Mouse (Mus musculus) layer of hippocampus, postnatal 14 days (tissue): ENCODE data around the gene Glipr1. TPM values are rescaled to one million over a fixed set of nuclear protein-coding genes. Genes with fewer than 3 reads are reported as not detected.

Experiments
- DNase-seq, 2 experiments: peaks; one replicate each; pipeline ENCODE4 v3.0.0; 2021 to 2022; ENCODE audit warnings: low spot score in 2 of 2, mixed read lengths in 1 of 2
- total RNA-seq, 2 experiments: library from RNA; stranded (reverse); gene quantifications; 2 replicates each; pipeline ENCODE4 v1.2.3; 2021

The Glipr1 gene
- total RNA-seq, 2 experiments from 2014 or later: 1.6 to 2.1 TPM

DNA sequence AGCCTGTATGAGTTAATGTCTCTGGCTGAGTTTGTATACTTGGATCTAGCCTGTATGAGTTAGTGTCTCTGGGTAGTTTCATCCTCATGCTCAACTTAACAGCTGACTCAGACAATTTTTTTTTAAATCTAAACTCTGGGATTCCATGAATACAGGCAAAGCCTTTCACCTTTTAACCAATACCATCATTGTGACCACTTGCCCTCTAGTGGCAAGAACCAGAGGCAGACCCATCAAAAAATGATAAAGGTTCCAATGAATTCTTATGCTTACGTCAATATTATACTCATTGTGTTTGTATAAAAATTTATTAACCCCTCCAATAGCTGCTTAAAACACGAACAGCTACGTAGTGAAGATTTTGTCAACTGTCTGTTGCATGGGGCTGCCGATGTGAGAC, 36.0 kb downstream of the Glipr1 start:
- no peak for DNase-seq

DNA sequence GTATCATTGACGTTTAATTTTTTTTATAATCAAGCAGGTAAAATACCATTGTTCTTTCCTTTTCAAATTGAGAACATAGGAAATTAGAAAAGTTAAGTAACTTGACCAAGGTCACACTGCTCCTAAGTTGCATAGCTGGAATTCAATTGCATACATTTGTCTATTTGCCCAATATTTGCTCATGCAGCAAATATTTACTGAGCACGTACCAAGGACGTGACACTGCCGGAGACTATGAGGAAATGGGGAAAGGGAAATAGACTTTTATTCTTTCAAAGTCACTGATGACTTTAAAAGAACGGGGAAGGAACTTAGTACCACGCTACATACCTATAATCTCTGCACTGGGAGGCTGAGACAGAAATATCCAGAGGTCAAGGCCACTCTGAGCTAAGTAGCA, 42.0 kb downstream of the Glipr1 start:
- DNase-seq: no peak

DNA sequence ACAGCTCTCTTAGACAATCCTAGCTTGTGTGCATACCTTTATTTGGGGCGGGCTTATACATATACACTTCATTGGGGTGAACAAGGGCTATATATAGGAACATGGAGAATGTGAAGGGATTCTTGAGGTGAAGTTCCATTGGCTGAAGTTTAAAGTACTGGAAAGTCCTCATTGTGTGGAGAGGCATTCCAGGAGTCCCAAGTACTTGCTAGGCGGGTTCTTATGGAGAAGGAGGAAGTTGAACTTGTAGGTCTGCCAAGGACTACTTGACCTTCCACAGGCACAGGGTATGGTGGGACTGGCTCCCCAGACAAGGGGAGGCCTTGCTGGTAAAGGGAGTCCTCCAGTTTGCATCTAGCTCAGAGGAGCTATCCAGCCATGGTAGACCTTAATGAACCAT, 43.1 kb downstream of the Glipr1 start:
- DNase-seq: no peak

DNA sequence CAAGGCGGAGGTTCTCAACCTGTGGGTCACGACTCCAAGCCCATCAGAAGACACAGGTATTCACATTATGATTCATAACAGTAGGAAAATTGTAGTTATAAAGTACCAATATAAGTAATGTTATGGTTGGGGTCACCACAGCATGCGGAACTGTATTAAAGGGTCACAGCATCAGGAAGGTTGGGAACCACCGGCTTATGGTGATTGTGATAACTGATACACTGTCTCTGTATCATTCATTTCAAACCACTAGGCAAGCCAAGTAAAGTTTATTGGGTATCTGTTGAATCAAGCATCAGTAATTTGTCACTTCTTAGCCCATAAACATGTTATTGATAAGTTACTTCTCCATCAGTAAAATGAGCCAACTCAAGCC, 44.4 kb downstream of the Glipr1 start:
- no peak for DNase-seq

DNA sequence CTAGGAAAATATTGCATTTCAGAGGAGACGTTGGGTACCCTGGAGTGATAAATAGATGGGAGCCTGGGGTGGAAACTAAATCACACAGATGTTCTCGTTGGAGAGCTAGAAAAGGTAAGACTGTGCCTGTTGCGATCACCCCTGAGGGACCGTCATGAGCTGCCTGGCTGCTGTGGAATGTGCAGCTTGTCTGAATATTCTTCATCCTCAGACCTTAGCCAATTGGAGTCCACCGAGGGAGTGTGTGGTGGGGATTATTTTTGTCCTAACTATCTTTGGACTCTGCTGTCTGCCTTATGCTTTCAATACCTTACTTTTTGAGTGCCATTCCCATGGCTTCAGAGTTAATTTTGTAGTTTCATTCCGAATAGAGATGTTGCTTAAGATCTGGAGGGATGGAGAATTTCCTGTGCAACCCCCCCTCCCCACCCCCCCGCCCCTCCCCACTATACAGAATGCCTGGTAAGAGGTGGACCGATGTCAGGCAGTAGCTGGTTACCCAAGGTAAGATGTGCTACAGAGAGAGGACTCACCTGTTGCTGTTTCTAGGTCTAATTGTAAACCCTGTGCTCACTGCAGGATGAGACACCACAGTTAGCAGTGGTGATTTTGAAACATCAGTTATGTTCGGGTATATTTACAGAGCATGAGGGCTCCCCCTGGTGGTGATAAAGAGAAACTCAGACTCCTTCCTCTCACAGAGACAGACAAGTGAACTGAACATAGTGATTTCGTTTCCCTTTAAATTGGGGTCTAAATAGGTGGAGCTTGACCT, 45.0 kb downstream of the Glipr1 start:
- peak; percentile 58 to 83 for DNase-seq

DNA sequence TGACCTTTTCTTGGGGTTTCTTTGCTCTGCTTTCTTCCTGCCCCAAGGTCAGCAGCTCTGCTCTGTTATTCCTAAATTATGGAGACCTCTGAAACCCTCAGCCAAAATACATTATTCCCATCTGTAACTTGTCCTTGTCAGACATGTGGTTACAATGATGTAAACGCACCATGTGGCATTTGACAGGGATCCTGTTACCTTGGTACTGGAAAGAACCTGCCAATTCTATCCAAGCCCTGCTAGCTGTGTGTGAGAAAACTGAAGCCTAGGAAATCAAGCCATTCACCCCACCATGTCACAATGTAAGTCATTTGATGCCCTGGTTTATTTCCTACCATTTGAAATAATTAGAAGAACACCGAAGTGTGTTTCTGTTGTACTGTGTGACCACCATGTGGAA, 46.6 kb downstream of the Glipr1 start:
- no peak for DNase-seq

DNA sequence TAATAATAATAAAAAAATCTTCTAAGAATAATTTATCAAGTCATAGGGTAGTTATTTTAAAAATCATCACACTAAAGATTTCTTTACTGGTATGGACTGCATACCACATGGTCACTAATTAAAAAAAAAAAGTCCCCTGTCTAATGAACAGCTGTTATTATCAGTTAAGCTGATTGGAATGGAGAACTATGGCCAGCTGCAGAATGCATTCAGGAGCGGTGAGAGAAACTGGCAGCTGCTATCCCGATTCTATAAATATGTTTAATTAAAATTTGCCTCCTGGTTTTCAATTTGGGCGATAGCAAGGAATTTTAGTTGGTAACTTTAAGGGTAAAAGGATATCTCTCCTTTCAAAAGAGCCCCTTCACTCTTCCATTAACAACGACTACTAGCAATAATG, 53.4 kb downstream of the Glipr1 start:
- DNase-seq: no peak

DNA sequence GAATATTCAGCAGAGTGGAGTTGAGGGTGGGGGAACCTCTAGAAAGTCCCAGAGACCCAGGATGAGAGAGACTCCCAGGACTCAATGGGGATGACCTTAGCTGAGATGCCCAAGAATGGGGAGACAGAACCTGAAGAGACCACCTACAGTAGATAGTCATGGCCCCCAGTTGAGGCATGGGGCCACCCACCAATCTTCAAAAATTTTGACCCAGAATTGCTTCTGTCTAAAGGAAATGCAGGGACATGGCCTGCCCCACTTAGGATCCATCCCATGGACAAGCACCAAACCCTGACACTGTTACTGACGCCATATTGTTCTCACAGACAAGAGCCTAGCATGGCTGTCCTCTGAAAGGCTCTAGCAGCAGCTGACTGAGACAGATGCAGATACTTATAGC, 54.4 kb downstream of the Glipr1 start:
- no peak for DNase-seq

DNA sequence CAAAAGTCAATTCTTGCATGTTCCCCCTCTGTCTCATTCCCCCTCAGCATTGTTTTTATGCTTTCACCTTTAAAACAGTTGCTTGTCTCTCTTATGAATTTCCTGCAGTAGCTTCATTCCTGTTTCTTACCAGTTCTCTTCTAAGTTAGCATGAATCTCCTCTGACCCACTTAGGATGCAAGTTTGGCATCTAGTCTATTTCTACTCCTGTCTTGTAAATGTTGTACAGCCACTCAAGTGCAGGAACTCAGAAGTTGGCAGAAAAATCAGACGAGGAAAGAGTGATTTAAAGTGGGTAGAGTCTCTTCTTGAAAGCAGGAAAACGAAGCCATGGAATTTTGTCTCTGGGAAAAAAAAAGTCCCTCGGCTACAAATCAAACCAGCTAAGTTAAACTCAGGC, 56.9 kb downstream of the Glipr1 start:
- no peak for DNase-seq

DNA sequence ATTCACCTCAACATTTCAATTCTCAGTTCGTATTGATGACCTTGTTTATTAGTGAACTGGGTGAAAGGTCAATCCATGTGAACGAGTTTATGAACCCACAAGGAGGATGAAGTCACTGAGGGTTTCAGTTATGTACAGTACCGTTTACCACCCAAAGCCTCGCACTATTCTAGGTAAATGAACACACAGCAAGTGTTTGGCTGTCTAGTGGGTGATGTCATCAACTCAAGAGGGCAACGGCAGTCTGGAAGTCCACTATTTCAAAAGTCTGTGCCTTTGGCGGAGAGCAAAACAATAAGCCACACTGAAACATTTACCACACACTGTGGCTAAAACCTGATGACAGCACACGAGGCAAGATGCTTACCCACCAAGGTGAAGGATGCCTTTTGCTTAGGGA, 59.4 kb downstream of the Glipr1 start:
- no peak for DNase-seq

DNA sequence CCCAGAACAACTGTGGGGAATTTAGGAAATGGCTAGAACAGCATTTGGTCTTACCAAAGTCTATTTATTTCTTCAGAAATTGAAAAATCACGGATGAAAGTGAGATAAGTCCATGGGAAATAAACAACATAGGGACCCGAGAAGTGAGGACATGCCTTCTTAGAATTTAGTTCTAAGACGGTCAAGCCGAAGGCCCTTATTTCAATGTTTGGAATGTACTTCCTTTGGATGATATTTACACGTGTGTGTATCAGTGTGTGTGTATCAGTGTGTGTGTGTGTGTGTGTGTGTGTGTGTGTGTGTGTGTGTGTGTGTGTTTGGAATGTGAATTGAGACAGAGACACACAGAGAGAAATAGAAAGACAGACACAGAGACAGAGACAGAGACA, 65.3 kb downstream of the Glipr1 start:
- no peak for DNase-seq

DNA sequence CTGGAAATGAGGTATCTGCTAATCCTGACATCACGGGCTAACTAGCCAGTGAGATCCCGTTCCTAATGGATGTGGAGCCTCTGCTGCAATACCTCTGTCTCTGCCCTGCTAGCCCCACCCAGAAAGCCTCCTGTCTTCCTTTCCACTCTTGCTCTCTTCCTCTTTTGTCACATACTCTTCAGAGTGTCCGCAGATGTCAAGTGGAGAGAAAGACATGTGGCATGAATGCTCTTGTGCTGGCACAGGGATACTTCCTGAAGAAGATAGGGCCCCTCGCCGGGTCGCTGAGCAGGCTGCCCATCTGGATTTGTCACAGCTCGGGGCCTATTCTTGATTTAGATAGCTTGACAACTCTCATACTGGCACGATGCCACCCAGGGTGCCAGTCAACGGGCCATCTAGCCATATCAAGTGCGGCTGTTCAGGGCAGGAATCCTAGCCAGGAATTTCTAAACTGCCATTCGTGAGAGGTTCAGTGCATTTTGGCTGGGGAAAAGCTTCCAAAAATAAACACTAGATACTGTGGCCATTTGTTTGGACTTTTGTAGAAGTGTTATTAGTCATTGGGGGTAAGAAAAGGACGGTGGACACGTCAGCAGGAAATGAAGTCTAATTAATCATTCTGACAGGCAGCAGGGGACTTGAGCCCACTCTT, 65.8 kb downstream of the Glipr1 start:
- DNase-seq: no peak

DNA sequence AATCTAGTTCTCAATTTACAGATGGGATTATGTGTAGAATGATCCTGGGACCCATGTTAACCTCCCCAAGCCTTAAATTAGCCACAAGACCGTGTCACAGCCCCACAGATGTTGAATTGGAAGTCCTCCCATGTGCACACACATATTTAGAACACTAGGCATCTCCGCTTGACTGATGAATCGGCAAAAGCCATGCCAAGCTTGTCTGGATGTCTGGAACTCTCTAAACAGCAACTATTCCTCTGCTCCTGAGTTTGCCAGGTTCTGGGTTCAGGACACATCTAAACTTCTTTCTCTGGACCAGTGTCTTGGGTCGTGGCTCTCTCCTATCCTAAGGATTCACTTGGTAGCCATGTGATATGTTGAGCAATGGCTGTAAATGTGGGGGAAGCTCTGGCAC, 66.4 kb downstream of the Glipr1 start:
- no peak for DNase-seq

Other genes with a start within 250 kb of the Glipr1 start
- 10 to 100 TPM; 27.5 to 31.7 TPM for gene Krr1, start 30.0 kb downstream of the Glipr1 start, total RNA-seq
- gene Glipr1l1, start 57.6 kb upstream of the Glipr1 start, total RNA-seq: not detected
- not detected for gene Glipr1l2, start 80.7 kb upstream of the Glipr1 start, total RNA-seq
- not detected for gene Glipr1l3, start 157.7 kb upstream of the Glipr1 start, total RNA-seq
- gene Caps2, start 161.0 kb upstream of the Glipr1 start, total RNA-seq: under 1 TPM; 0.48 TPM